Mouse (Mus musculus): ENCODE measurements around the gene Vstm5. TPM values are rescaled to one million over a fixed set of nuclear protein-coding genes. Genes with fewer than 3 reads are reported as not detected.

Gene Vstm5
- polyA plus RNA-seq, 1 experiment from 2014 or later: 3.0 TPM

GRCm38 (mm10) chr9:15238297-15238990, 401 bp upstream of the Vstm5 start:
- H3K27ac ChIP-seq: no peak overlapping the region
- H3K36me3 ChIP-seq: no peaks in the 10 kb centered on the region
- H3K4me2 ChIP-seq (replicated peaks): peak overlapping the region; percentile 84
- no peaks in the 10 kb centered on the region for H3K9me3 ChIP-seq
- H3K27me3 ChIP-seq: peaks cover 4% of the 10 kb centered on the region; the same call in 1 of the 2 replicates
- H3K4me3 ChIP-seq: peak overlapping the region; percentile 44
- H3K9ac ChIP-seq: peak overlapping the region; percentile 51; the same call in 1 of the 2 replicates
- no peak for ATAC-seq (ENCODE audit: insufficient number of reproducible peaks, insufficient read depth, low FRiP score, low TSS enrichment)
- WGBS: 73% methylated on average over 16 of the region's 16 CpGs
- H3K4me1 ChIP-seq: peaks cover 12% of the 10 kb centered on the region; the same call in 1 of the 2 replicates

- no peaks in the 10 kb centered on the region for H3K9me3 ChIP-seq
- no peaks in the 10 kb centered on the region for H3K36me3 ChIP-seq
- H3K27me3 ChIP-seq: peaks cover 4% of the 10 kb centered on the region; the same call in 1 of the 2 replicates
- H3K4me1 ChIP-seq: peaks cover 12% of the 10 kb centered on the region; the same call in 1 of the 2 replicates
- no peak overlapping the region for H3K27ac ChIP-seq
- H3K4me2 ChIP-seq (replicated peaks): no peak overlapping the region
- no peak for ATAC-seq (ENCODE audit: insufficient number of reproducible peaks, insufficient read depth, low FRiP score, low TSS enrichment)
- H3K4me3 ChIP-seq: no peak overlapping the region
- WGBS: 89% methylated on average over 6 of the region's 6 CpGs
- H3K9ac ChIP-seq: no peak overlapping the region
These were observed 1.2 kb downstream of the Vstm5 start for GRCm38 (mm10) chr9:15240006-15240405.

- no peaks in the 10 kb centered on the region for H3K9me3 ChIP-seq
- no peak overlapping the region for H3K4me2 ChIP-seq (replicated peaks)
- H3K36me3 ChIP-seq: no peaks in the 10 kb centered on the region
- no peak for ATAC-seq (ENCODE audit: insufficient number of reproducible peaks, insufficient read depth, low FRiP score, low TSS enrichment)
- H3K4me3 ChIP-seq: no peak overlapping the region
- H3K4me1 ChIP-seq: peaks cover 12% of the 10 kb centered on the region; the same call in 1 of the 2 replicates
- 71% methylated on average over 6 of the region's 6 CpGs for WGBS
- H3K27me3 ChIP-seq: peaks cover 4% of the 10 kb centered on the region; the same call in 1 of the 2 replicates
- no peak overlapping the region for H3K9ac ChIP-seq
- H3K27ac ChIP-seq: no peak overlapping the region
These were observed 2.2 kb downstream of the Vstm5 start for GRCm38 (mm10) chr9:15240863-15241595.

- ATAC-seq (ENCODE audit: insufficient number of reproducible peaks, insufficient read depth, low FRiP score, low TSS enrichment): no peak
- H3K4me1 ChIP-seq: peaks cover 12% of the 10 kb centered on the region; the same call in 1 of the 2 replicates
- H3K4me2 ChIP-seq (replicated peaks): no peak overlapping the region
- no peak overlapping the region for H3K4me3 ChIP-seq
- no peaks in the 10 kb centered on the region for H3K36me3 ChIP-seq
- no peak overlapping the region for H3K9ac ChIP-seq
- WGBS: 47% methylated on average over 9 of the region's 9 CpGs
- no peak overlapping the region for H3K27ac ChIP-seq
- peaks cover 4% of the 10 kb centered on the region; the same call in 1 of the 2 replicates for H3K27me3 ChIP-seq
- H3K9me3 ChIP-seq: no peaks in the 10 kb centered on the region
These were observed 2.7 kb downstream of the Vstm5 start for GRCm38 (mm10) chr9:15241596-15241939.

GRCm38 (mm10) chr9:15242130-15242529, 3.3 kb downstream of the Vstm5 start:
- Histone ChIP-seq H3K4me2 (replicated peaks) (no peak overlapping the region), H3K27me3 (peaks cover 4% of the 10 kb centered on the region; the same call in 1 of the 2 replicates), H3K4me1 (peaks cover 12% of the 10 kb centered on the region; the same call in 1 of the 2 replicates), H3K27ac (no peak overlapping the region), H3K9ac (no peak overlapping the region), H3K4me3 (no peak overlapping the region), H3K9me3 (no peaks in the 10 kb centered on the region), H3K36me3 (no peaks in the 10 kb centered on the region)
- 97% methylated on average over 1 of the region's 1 CpGs for WGBS
- no peak for ATAC-seq (ENCODE audit: insufficient number of reproducible peaks, insufficient read depth, low FRiP score, low TSS enrichment)

GRCm38 (mm10) chr9:15245319-15246075, 6.7 kb downstream of the Vstm5 start:
- ATAC-seq (ENCODE audit: insufficient number of reproducible peaks, insufficient read depth, low FRiP score, low TSS enrichment): no peak
- H3K9ac ChIP-seq: no peak overlapping the region
- H3K36me3 ChIP-seq: no peaks in the 10 kb centered on the region
- no peak overlapping the region for H3K4me2 ChIP-seq (replicated peaks)
- H3K27ac ChIP-seq: no peak overlapping the region
- H3K9me3 ChIP-seq: no peaks in the 10 kb centered on the region
- 63% methylated on average over 14 of the region's 14 CpGs for WGBS
- H3K4me1 ChIP-seq: no peaks in the 10 kb centered on the region
- H3K4me3 ChIP-seq: no peak overlapping the region
- no peaks in the 10 kb centered on the region; the same call in 1 of the 2 replicates for H3K27me3 ChIP-seq

GRCm38 (mm10) chr9:15250376-15250775, 11.5 kb downstream of the Vstm5 start:
- H3K9ac ChIP-seq: no peak overlapping the region
- no peak for ATAC-seq (ENCODE audit: insufficient number of reproducible peaks, insufficient read depth, low FRiP score, low TSS enrichment)
- no peaks in the 10 kb centered on the region for H3K9me3 ChIP-seq
- H3K27me3 ChIP-seq: no peaks in the 10 kb centered on the region
- H3K36me3 ChIP-seq: no peaks in the 10 kb centered on the region
- no peak overlapping the region for H3K4me2 ChIP-seq (replicated peaks)
- WGBS: 71% methylated on average over 7 of the region's 7 CpGs
- no peak overlapping the region for H3K4me3 ChIP-seq
- no peak overlapping the region for H3K27ac ChIP-seq
- H3K4me1 ChIP-seq: no peaks in the 10 kb centered on the region

GRCm38 (mm10) chr9:15252196-15252595, 13.4 kb downstream of the Vstm5 start:
- H3K4me3 ChIP-seq: no peak overlapping the region
- no peak for ATAC-seq (ENCODE audit: insufficient number of reproducible peaks, insufficient read depth, low FRiP score, low TSS enrichment)
- H3K27ac ChIP-seq: no peak overlapping the region
- H3K4me1 ChIP-seq: no peaks in the 10 kb centered on the region
- H3K36me3 ChIP-seq: no peaks in the 10 kb centered on the region
- 76% methylated on average over 7 of the region's 7 CpGs for WGBS
- no peaks in the 10 kb centered on the region for H3K9me3 ChIP-seq
- no peak overlapping the region for H3K9ac ChIP-seq
- no peaks in the 10 kb centered on the region for H3K27me3 ChIP-seq
- no peak overlapping the region for H3K4me2 ChIP-seq (replicated peaks)

GRCm38 (mm10) chr9:15254501-15254900, 15.7 kb downstream of the Vstm5 start:
- 83% methylated on average over 7 of the region's 7 CpGs for WGBS
- no peaks in the 10 kb centered on the region for H3K36me3 ChIP-seq
- no peak overlapping the region for H3K9ac ChIP-seq
- H3K4me1 ChIP-seq: no peaks in the 10 kb centered on the region
- no peak for ATAC-seq (ENCODE audit: insufficient number of reproducible peaks, insufficient read depth, low FRiP score, low TSS enrichment)
- H3K27ac ChIP-seq: no peak overlapping the region
- no peak overlapping the region for H3K4me3 ChIP-seq
- H3K27me3 ChIP-seq: no peaks in the 10 kb centered on the region
- H3K4me2 ChIP-seq (replicated peaks): no peak overlapping the region
- H3K9me3 ChIP-seq: no peaks in the 10 kb centered on the region

- WGBS: 80% methylated on average over 3 of the region's 3 CpGs
- peaks cover 10% of the 10 kb centered on the region for H3K36me3 ChIP-seq
- H3K9me3 ChIP-seq: no peaks in the 10 kb centered on the region
- no peak overlapping the region for H3K4me3 ChIP-seq
- H3K27me3 ChIP-seq: no peaks in the 10 kb centered on the region
- H3K9ac ChIP-seq: no peak overlapping the region
- ATAC-seq (ENCODE audit: insufficient number of reproducible peaks, insufficient read depth, low FRiP score, low TSS enrichment): no peak
- H3K27ac ChIP-seq: no peak overlapping the region
- no peak overlapping the region for H3K4me2 ChIP-seq (replicated peaks)
- H3K4me1 ChIP-seq: no peaks in the 10 kb centered on the region
These were observed 17.4 kb downstream of the Vstm5 start for GRCm38 (mm10) chr9:15256214-15256613.

- ATAC-seq (ENCODE audit: insufficient number of reproducible peaks, insufficient read depth, low FRiP score, low TSS enrichment): no peak
- Histone ChIP-seq H3K27me3 (no peaks in the 10 kb centered on the region), H3K9me3 (no peaks in the 10 kb centered on the region), H3K4me3 (no peak overlapping the region), H3K36me3 (peaks cover 61% of the 10 kb centered on the region), H3K27ac (no peak overlapping the region), H3K4me2 (replicated peaks) (no peak overlapping the region), H3K4me1 (no peaks in the 10 kb centered on the region), H3K9ac (no peak overlapping the region)
- 93% methylated on average over 8 of the region's 8 CpGs for WGBS
These were observed 23.1 kb downstream of the Vstm5 start for GRCm38 (mm10) chr9:15261980-15262379.
